Mouse (Mus musculus) adrenal gland, postnatal 10 days (tissue): ENCODE results near the gene Rab14. TPM values are rescaled to one million over a fixed set of nuclear protein-coding genes. Genes with fewer than 3 reads are reported as not detected.

ENCODE experiments used
- DNase-seq: peaks from one replicate; pipeline ENCODE4 v3.0.0; 2021; ENCODE audit warnings: mixed read lengths
- total RNA-seq, 2 experiments: library from RNA; stranded (reverse); gene quantifications; 2 replicates each; pipeline ENCODE4 v1.2.3; 2021

Gene Rab14
- total RNA-seq, 2 experiments from 2014 or later, result 172 to 185 TPM

DNA sequence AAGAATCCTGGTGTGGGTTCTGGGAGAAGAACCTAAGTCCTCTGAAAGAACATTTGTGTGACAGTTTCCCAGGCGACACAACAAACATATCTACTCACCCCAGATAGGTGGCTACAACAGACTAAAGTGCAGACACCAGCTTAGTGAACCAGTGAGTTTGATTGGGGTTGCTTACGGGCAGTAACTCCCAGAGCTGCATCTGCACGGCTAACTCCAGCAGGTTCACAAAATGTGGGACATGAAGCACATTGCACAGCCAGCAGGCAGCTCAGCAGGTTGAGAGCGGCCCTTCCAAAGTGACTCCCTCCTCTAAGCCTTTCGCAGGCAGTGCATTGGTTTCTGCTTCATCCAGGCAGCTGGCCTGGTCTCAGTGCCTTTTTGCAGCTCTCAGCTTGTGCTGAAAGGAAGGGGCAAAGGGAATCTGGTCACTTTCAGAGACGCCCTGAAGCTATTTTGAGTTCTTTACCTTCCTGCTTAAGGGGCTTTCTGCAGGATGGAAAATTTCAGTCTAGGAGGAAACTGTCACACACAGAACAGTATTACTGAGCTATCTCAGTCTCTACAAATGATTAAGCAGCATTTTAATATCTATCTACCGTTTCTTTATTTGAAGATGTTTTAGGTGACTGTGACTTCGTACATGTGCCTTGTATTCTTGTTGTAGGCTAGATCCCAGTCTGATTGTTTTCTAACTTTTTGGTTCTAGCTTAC is 46.9 kb downstream of the Rab14 start:
- DNase-seq, result no peak

DNA sequence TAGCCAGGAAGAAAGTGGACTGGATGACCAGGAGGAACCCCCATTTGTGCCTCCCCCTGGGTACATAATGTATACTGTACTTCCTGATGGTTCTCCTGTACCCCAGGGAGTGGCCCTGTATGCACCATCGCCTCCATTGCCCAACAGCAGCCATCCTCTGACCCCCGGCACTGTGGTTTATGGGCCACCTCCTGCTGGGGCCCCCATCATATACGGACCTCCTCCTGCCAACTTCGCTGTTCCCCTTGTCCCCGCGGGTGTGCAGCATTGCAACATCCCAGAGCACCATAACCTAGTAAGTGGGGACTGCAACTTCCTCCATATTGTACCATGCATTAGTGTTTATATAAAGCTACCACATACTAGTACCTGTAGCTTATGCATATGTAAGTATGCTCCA is 47.7 kb downstream of the Rab14 start:
- no peak for DNase-seq

DNA sequence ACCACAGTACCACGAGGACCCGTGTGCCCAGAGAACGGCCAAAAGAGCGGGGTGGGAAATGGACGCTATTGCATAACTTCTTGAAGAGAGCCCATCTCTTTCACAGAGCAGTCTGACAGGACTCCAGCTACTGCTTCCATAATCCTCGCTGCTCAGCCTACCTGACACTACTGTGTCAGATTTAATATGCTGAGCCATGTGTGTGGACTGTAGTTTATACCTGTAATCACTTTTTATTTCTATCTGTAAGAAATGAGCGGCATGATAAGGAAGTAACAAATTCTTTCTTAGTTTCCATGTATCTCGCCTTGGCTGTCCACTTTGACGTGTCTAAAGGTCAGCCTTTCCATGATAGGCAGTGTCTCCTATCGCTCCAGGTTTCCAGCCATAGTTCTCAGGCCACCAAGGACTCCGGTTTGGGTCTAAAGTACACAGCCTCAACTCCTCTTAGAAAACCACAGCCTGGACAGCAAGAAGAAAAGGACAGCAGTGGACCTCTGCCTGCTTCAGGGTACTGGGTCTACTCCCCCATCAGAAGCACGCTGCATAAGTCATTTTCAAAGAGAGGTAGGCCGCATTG is 49.5 kb downstream of the Rab14 start:
- no peak for DNase-seq

DNA sequence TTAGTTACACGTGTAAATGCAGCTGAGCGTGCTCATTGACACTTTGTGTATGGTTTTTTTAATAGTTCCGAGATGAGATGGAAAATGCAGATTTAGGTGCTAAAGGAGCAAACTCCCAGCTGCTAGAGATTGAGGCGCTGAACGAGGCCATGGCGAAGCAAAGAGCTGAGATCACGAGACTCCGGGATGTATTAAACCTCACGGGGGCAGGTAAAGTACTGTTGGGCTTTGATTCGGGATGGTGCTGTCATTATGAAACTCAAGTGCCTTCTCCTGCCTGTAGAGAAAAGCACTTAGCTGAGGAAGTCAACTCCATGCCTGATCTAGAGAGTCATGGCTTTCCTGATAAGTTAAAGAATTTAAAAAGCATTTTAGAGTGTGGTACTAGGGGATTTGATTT is 52.1 kb downstream of the Rab14 start:
- DNase-seq, result no peak

DNA sequence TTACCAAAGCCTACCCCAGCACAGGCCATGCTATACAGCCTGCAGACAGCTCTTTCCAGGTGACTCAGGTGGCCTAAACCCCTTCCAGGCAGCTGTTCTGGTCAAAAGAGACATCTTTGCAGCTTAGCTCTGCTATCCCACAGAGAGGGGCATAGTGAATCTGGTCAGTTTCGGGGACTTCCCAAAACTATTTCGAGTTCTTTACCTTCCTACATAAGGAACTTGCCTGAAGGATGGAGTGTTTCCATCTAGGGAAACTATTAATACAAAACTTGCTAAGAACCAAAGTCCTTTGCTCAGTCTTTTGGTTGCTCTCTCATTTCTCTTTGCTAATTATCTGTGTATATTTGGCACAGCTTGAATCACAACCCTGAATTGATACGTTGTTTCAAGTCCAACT is 59.2 kb downstream of the Rab14 start:
- DNase-seq, result no peak

DNA sequence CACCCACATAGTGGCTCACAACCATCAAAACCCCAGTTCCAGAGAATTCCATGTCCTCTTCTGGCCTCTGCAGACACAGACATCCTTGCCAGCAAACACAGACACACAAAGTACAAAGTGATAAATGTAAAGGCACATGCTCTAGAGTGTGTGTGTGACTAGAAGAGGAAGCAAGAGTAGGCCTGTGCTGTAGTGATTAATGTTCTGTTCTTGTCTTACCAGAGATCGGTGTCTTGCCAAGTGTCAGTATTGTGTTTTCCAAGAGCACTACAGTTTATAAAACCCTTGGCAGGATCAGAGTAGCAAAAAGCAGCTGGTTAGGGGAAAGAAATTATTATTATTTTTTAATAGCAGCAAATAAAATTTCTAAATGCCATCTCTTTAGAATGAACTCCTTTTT is 62.3 kb downstream of the Rab14 start:
- DNase-seq, result no peak

DNA sequence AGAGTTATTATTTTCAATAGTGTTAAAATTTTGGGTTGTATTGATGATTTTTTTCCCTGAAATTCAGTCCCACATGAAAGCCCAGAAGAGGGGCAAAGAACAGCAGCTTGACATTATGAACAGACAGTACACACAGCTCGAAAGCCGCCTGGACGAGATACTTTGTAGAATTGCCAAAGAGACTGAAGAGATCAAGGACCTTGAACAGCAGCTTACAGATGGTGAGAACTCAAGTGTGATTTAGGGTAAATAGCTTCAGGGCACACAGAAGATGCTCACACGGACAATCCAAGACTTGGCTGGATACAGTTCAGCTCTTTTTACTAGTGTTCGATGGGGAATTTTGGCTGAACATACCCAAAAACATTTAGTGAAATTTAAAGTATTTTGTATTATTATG is 67.0 kb downstream of the Rab14 start:
- no peak for DNase-seq

DNA sequence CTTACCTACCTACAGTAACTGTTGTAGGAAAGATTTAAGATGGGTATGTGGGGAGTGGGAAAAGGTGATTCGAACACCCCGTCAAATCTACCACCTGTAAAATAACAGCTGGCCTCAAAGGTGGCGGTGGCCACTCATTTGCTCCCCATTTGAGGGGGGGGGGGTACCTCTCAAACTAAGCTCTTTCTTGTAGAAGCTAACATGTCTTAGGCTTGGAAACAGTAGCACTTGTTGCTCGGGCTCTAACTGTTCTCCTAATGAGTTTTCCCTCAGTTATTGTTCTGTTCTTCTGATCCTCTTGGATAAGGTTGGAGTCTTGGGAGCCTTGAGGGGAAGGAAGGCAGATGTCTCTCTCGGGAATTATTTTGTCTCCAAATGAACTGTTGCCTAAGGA is 68.3 kb downstream of the Rab14 start:
- DNase-seq, result no peak

DNA sequence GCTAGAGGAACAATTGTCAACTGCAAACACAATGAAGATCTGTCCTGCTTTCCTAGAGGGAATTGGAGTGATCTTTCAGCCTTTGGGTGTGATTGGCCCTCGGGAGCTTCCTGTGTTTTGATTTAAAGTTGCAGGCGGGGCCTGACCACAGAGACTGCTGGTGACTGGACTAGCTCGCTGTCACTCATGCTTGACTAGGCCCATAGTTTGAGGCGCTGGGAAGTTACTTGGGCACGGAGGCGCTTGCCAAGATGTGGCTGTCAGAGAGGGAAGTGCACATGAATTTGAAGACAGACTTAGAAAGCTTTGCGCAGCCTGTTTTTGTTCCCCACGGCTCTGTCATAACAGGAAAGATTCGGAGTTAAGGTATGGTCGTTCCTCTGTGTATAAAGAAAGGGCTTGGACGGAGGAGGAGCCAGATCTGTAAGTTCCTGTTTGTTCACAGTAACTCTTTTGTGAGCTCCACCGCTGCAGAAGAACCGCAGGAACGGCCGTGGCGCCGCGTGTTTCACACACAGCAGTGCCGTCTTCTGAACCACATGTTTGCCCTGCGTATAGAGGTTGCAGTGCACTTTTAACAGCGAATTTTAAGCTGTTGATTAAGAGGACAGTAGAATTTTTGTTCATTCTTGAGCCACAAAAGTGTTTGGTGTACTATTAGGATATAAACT is 68.8 kb downstream of the Rab14 start:
- peak; percentile 96 for DNase-seq

DNA sequence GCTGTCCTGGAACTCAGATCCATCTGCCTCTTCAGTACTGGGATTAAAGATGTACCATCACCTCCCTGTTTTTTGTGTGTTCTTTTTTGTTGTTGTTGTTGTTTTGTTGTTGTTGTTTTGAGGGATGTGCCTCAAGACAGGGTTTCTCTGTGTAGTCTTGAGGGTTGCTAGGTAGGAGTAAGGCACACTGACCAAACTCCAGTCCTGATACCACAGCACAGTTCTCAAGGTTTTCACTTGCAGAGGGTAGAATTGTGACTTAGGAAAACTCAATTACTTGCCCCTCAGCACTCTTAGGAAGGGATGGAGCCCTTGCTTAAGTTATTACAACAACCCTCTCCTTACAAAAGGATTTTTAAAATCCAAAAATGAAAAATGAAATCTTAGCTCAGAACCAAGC is 69.4 kb downstream of the Rab14 start:
- DNase-seq, result no peak

Other genes starting within 250 kb of the Rab14 start
- 1 to 10 TPM; 3.5 to 3.7 TPM for gene Traf1, start 239.3 kb downstream of the Rab14 start, total RNA-seq
- gene Hc, start 139.7 kb downstream of the Rab14 start, total RNA-seq, result 10 to 100 TPM; 36.3 to 64.6 TPM
- 10 to 100 TPM; 18.0 to 41.6 TPM for gene AI182371, start 99.6 kb downstream of the Rab14 start, total RNA-seq
- 10 to 100 TPM; 12.6 to 22.7 TPM for gene Cntrl, start 91.6 kb downstream of the Rab14 start, total RNA-seq
- gene Gsn, start 55.3 kb upstream of the Rab14 start, total RNA-seq, result 100 to 1,000 TPM; 161 to 192 TPM
- gene Stom, start 135.9 kb upstream of the Rab14 start, total RNA-seq, result 10 to 100 TPM; 69.7 to 83.4 TPM
- not detected for gene 4930568D16Rik, start 166.6 kb upstream of the Rab14 start, total RNA-seq
- gene 4930402F06Rik, start 196.1 kb upstream of the Rab14 start, total RNA-seq, result not detected